Mouse (Mus musculus): ENCODE measurements at regions not wholly inside any gene's neighbourhood (a gene's known extent, or its start where the extent isn't known, plus 50 kb on each side); places are given as distances from the start of the nearest gene placed in this dataset.
"Not testable (repeated sequence)": the region's sequence is repeated elsewhere in the genome, so short reads cannot be mapped to it uniquely, and the experiment has no call there.

DNA sequence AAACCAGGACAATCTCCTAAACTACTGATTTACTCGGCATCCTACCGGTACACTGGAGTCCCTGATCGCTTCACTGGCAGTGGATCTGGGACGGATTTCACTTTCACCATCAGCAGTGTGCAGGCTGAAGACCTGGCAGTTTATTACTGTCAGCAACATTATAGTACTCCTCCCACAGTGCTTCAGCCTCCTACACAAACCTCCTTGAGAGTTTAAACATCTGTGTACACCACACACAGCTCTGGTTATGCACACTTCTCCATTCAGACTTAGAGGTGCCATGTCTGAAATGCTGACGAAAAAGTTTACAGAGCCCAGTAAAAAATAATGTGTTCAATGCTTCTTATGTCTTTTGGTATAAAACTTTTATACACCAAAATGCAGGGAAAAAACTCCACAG is 420.2 kb downstream of the Rpia start:
- H3K4me3 ChIP-seq (replicated peaks; ENCODE audit: low read length); H3K27ac ChIP-seq (replicated peaks; ENCODE audit: low read depth, low read length); H3K4me1 ChIP-seq (ENCODE audit: control insufficient read depth, insufficient read depth, low read length); H3K9me3 ChIP-seq (ENCODE audit: control insufficient read depth, low read length); H3K36me3 ChIP-seq (ENCODE audit: control insufficient read depth, insufficient read depth, low read length); DNase-seq (ENCODE audit: low spot score); H3K4me2 ChIP-seq (replicated peaks; ENCODE audit: low read depth, low read length, severe bottlenecking); H3K9ac ChIP-seq (ENCODE audit: low read depth, low read length, severe bottlenecking); ATAC-seq (ENCODE audit: low FRiP score, low read depth); H3K27me3 ChIP-seq (ENCODE audit: control insufficient read depth, insufficient read depth, low read length): not testable (repeated sequence)
- WGBS = 75% methylated on average over 5 of the region's 5 CpGs

DNA sequence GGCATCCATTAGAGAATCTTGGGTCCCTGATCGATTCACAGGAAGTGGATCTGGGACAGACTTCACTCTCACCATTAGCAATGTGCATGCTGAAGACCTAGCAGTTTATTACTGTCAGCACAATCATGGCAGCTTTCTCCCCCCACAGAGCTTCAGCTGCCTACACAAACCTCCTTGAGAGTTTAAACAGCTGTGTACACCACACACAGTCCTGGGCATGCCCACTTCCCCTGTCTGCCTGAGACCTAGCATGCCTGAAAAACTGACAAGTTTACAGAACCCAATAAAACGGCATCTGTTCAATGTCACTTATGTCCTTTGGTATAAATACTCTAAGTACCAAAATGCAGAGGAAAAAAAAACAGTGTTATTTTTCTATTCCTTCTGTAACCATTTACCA is 435.7 kb downstream of the Rpia start:
- Histone ChIP-seq H3K9me3 (ENCODE audit: control insufficient read depth, low read length) (no peaks in the 10 kb centered on the region), H3K4me1 (ENCODE audit: control insufficient read depth, insufficient read depth, low read length) (no peaks in the 10 kb centered on the region), H3K4me3 (replicated peaks; ENCODE audit: low read length) (no peak overlapping the region), H3K36me3 (ENCODE audit: control insufficient read depth, insufficient read depth, low read length) (no peaks in the 10 kb centered on the region), H3K27me3 (ENCODE audit: control insufficient read depth, insufficient read depth, low read length) (no peaks in the 10 kb centered on the region), H3K27ac (replicated peaks; ENCODE audit: low read depth, low read length) (no peak overlapping the region), H3K4me2 (replicated peaks; ENCODE audit: low read depth, low read length, severe bottlenecking) (no peak overlapping the region), H3K9ac (ENCODE audit: low read depth, low read length, severe bottlenecking) (no peak overlapping the region)
- DNase-seq (ENCODE audit: low spot score) = no peak
- no peak for ATAC-seq (ENCODE audit: low FRiP score, low read depth)
- TF ChIP-seq POLR2A (IDR thresholded peaks at IDR 0.05; ENCODE audit: borderline replicate concordance, extremely low read depth, insufficient read depth, insufficient read length) = no peak
- WGBS = 30% methylated on average over 2 of the region's 2 CpGs

GRCm38 (mm10) chr6:70342147-70342546 is 449.9 kb downstream of the Rpia start:
- no peak overlapping the region for H3K4me3 ChIP-seq (replicated peaks; ENCODE audit: low read length)
- H3K4me1 ChIP-seq (ENCODE audit: control insufficient read depth, insufficient read depth, low read length) = no peaks in the 10 kb centered on the region
- ATAC-seq (ENCODE audit: low FRiP score, low read depth) = no peak
- H3K27me3 ChIP-seq (ENCODE audit: control insufficient read depth, insufficient read depth, low read length) = no peaks in the 10 kb centered on the region
- no peak for TF ChIP-seq POLR2A (IDR thresholded peaks at IDR 0.05; ENCODE audit: borderline replicate concordance, extremely low read depth, insufficient read depth, insufficient read length)
- H3K9ac ChIP-seq (ENCODE audit: low read depth, low read length, severe bottlenecking) = no peak overlapping the region
- no peaks in the 10 kb centered on the region for H3K36me3 ChIP-seq (ENCODE audit: control insufficient read depth, insufficient read depth, low read length)
- H3K27ac ChIP-seq (replicated peaks; ENCODE audit: low read depth, low read length) = no peak overlapping the region
- H3K4me2 ChIP-seq (replicated peaks; ENCODE audit: low read depth, low read length, severe bottlenecking) = no peak overlapping the region
- no peak for DNase-seq (ENCODE audit: low spot score)
- 80% methylated on average over 5 of the region's 5 CpGs for WGBS
- H3K9me3 ChIP-seq (ENCODE audit: control insufficient read depth, low read length) = no peaks in the 10 kb centered on the region

DNA sequence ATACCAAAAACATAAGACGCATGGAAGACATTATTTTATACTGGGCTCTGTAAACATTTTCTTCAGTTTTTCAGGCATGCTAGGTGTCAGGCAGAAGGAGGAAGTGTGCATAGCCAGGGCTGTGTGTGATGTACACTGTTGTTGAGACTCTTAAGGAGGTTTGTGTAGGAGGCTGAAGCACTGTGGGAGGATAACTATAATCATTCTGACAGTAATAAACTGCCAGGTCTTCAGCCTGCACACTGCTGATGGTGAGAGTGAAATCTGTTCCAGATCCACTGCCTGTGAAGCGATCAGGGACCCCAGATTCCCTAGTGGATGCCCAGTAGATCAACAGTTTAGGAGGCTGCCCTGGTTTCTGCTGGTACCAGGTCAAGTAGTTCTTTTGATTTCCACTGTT is 451.3 kb downstream of the Rpia start:
- not testable (repeated sequence) for H3K4me2 ChIP-seq (replicated peaks; ENCODE audit: low read depth, low read length, severe bottlenecking); DNase-seq (ENCODE audit: low spot score); H3K27me3 ChIP-seq (ENCODE audit: control insufficient read depth, insufficient read depth, low read length); H3K36me3 ChIP-seq (ENCODE audit: control insufficient read depth, insufficient read depth, low read length); H3K9me3 ChIP-seq (ENCODE audit: control insufficient read depth, low read length); H3K4me1 ChIP-seq (ENCODE audit: control insufficient read depth, insufficient read depth, low read length); ATAC-seq (ENCODE audit: low FRiP score, low read depth); H3K27ac ChIP-seq (replicated peaks; ENCODE audit: low read depth, low read length); H3K4me3 ChIP-seq (replicated peaks; ENCODE audit: low read length); H3K9ac ChIP-seq (ENCODE audit: low read depth, low read length, severe bottlenecking)
- 80% methylated on average over 2 of the region's 2 CpGs for WGBS

GRCm38 (mm10) chr6:70315318-70315717 is 476.7 kb downstream of the Rpia start:
- 79% methylated on average over 1 of the region's 1 CpGs for WGBS
- no peaks in the 10 kb centered on the region for H3K36me3 ChIP-seq (ENCODE audit: control insufficient read depth, insufficient read depth, low read length)
- H3K4me1 ChIP-seq (ENCODE audit: control insufficient read depth, insufficient read depth, low read length) = no peaks in the 10 kb centered on the region
- no peak overlapping the region for H3K9ac ChIP-seq (ENCODE audit: low read depth, low read length, severe bottlenecking)
- no peaks in the 10 kb centered on the region for H3K27me3 ChIP-seq (ENCODE audit: control insufficient read depth, insufficient read depth, low read length)
- TF ChIP-seq POLR2A (IDR thresholded peaks at IDR 0.05; ENCODE audit: borderline replicate concordance, extremely low read depth, insufficient read depth, insufficient read length) = no peak
- no peaks in the 10 kb centered on the region for H3K9me3 ChIP-seq (ENCODE audit: control insufficient read depth, low read length)
- H3K4me2 ChIP-seq (replicated peaks; ENCODE audit: low read depth, low read length, severe bottlenecking) = no peak overlapping the region
- DNase-seq (ENCODE audit: low spot score) = no peak
- H3K27ac ChIP-seq (replicated peaks; ENCODE audit: low read depth, low read length) = no peak overlapping the region
- ATAC-seq (ENCODE audit: low FRiP score, low read depth) = no peak
- H3K4me3 ChIP-seq (replicated peaks; ENCODE audit: low read length) = no peak overlapping the region

DNA sequence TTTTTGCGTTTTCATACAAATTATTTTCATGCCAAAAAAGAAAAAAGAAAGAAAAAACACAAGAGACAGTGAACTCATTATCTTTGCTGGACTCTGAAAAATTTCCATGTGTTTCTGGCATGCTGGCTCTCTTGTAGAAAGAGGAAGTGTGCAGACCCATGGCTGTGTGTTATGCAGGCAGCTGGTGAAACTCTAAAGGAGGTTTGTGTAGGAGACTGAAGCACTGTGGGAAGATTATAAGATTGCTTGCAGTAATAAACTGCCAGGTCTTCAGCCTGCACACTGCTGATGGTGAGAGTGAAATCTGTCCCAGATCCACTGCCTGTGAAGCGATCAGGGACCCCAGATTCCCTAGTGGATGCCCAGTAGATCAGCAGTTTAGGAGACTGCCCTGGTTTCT is 477.4 kb downstream of the Rpia start:
- not testable (repeated sequence) for H3K27me3 ChIP-seq (ENCODE audit: control insufficient read depth, insufficient read depth, low read length); H3K4me3 ChIP-seq (replicated peaks; ENCODE audit: low read length); H3K27ac ChIP-seq (replicated peaks; ENCODE audit: low read depth, low read length); H3K4me2 ChIP-seq (replicated peaks; ENCODE audit: low read depth, low read length, severe bottlenecking); ATAC-seq (ENCODE audit: low FRiP score, low read depth); H3K4me1 ChIP-seq (ENCODE audit: control insufficient read depth, insufficient read depth, low read length); H3K9me3 ChIP-seq (ENCODE audit: control insufficient read depth, low read length); DNase-seq (ENCODE audit: low spot score); H3K9ac ChIP-seq (ENCODE audit: low read depth, low read length, severe bottlenecking); H3K36me3 ChIP-seq (ENCODE audit: control insufficient read depth, insufficient read depth, low read length)
- 84% methylated on average over 2 of the region's 2 CpGs for WGBS

DNA sequence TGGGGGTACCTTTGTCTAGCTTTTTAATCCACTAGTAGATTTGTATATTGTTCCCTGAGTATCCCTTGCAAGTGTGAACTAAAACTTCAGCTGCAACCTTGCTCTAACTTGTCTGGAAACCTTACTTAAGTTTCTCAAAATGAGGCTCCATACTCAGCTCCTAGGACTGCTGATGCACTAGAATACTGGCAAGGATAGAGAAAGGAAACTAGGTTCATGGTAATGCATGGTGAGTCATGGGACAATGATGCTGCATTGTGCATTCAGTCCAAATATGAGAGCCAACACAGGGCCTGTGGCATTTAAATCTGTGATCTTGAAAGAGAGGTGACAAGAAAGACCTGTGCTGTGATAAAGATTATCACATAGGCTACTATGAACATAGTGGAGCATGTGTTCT is 490.9 kb downstream of the Rpia start:
- not testable (repeated sequence) for H3K9ac ChIP-seq (ENCODE audit: low read depth, low read length, severe bottlenecking); DNase-seq (ENCODE audit: low spot score); H3K4me1 ChIP-seq (ENCODE audit: control insufficient read depth, insufficient read depth, low read length); ATAC-seq (ENCODE audit: low FRiP score, low read depth); H3K27me3 ChIP-seq (ENCODE audit: control insufficient read depth, insufficient read depth, low read length); H3K4me2 ChIP-seq (replicated peaks; ENCODE audit: low read depth, low read length, severe bottlenecking); H3K4me3 ChIP-seq (replicated peaks; ENCODE audit: low read length); H3K36me3 ChIP-seq (ENCODE audit: control insufficient read depth, insufficient read depth, low read length); H3K9me3 ChIP-seq (ENCODE audit: control insufficient read depth, low read length); H3K27ac ChIP-seq (replicated peaks; ENCODE audit: low read depth, low read length)

- not testable (repeated sequence) for H3K4me2 ChIP-seq (replicated peaks; ENCODE audit: low read depth, low read length, severe bottlenecking); H3K9me3 ChIP-seq (ENCODE audit: control insufficient read depth, low read length); H3K36me3 ChIP-seq (ENCODE audit: control insufficient read depth, insufficient read depth, low read length); H3K27me3 ChIP-seq (ENCODE audit: control insufficient read depth, insufficient read depth, low read length); H3K4me1 ChIP-seq (ENCODE audit: control insufficient read depth, insufficient read depth, low read length); H3K9ac ChIP-seq (ENCODE audit: low read depth, low read length, severe bottlenecking); H3K27ac ChIP-seq (replicated peaks; ENCODE audit: low read depth, low read length); H3K4me3 ChIP-seq (replicated peaks; ENCODE audit: low read length); ATAC-seq (ENCODE audit: low FRiP score, low read depth); DNase-seq (ENCODE audit: low spot score)
- WGBS = 81% methylated on average over 3 of the region's 3 CpGs
These were observed 531.8 kb downstream of the Rpia start for GRCm38 (mm10) chr6:70260227-70260626.

All from limb, embryonic 14.5 days (tissue).